Mouse (Mus musculus) G1E (cell line): Measurements from ENCODE around the gene Rgs12.

Experiments
- CTCF ChIP-seq: IDR thresholded peaks from 2 replicates; pipeline ENCODE4 v1.5.1; 2012; ENCODE audit warnings: low read depth, low read length, inconsistent platforms, mixed read lengths
- TAL1 ChIP-seq: conservative IDR thresholded peaks from 2 replicates; pipeline ENCODE4 v1.6.1; 2012; ENCODE audit warnings: low read depth, low read length, inconsistent platforms, mixed read lengths

GRCm38 (mm10) chr5:34918785-34919184 is 30.5 kb upstream of the Rgs12 start:
- TF ChIP-seq CTCF (no peak), TAL1 (peak; percentile 63)
